Mouse (Mus musculus): Measurements from ENCODE around the gene Runx2.
A peak's percentile ranks its signal among the peaks of the same experiment; 100 is the strongest.

DNA sequence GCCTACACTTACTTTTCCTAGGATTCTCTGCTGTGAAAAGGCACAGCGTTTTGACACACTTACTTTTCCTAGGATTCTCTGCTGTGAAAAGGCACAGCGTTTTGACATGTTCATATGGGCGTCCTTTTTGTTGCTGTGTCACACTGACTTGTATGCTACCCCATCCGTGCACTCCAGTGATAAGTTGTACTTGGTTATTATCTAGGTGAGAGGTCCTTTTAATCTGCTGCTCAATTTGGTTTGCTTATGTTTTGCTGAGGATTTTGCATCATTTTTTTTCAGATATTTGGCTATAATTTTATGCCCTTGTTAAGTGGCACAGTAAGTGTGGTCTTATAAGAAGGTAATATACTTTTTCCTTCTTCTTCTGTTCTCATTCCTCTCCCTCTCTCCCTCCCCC lies 13.4 kb upstream of the Runx2 start:
- no peak for TF ChIP-seq CTCF (IDR thresholded peaks at IDR 0.05; ENCODE audit: low read depth)
- peak; percentile 96 for TF ChIP-seq EP300 (IDR thresholded peaks at IDR 0.05; ENCODE audit: low read depth)
